Mouse (Mus musculus) kidney, adult 2 months (tissue): ENCODE measurements around the gene Rad23a. TPM values are rescaled to one million over a fixed set of nuclear protein-coding genes. Genes with fewer than 3 reads are reported as not detected.

Source experiments
- DNase-seq: peaks from one replicate; pipeline ENCODE4 v3.0.0; 2021
- H3K27ac ChIP-seq: fragments of 200-500 bp; 2 replicates; pipeline ENCODE4 v1.5.1; 2012; ENCODE audit warnings: low read depth, low read length, control low read depth, inconsistent platforms; ENCODE audit not compliant: insufficient read depth
- H3K27me3 ChIP-seq: fragments of 200-500 bp; replicated peaks from 2 replicates; pipeline ENCODE4 v1.6.1; 2012; ENCODE audit warnings: mild to moderate bottlenecking, moderate library complexity, low read length, inconsistent platforms; ENCODE audit not compliant: control insufficient read depth, insufficient read depth
- H3K36me3 ChIP-seq: fragments of 200-500 bp; 2 replicates; pipeline ENCODE4 v1.6.1; 2012; ENCODE audit warnings: mild to moderate bottlenecking, moderate library complexity, low read length, inconsistent platforms; ENCODE audit not compliant: control insufficient read depth, insufficient read depth
- H3K4me1 ChIP-seq: fragments of 200-500 bp; 2 replicates; pipeline ENCODE4 v1.6.1; 2011; ENCODE audit warnings: low read length; ENCODE audit not compliant: control insufficient read depth, insufficient read depth
- H3K4me3 ChIP-seq: fragments of 200-500 bp; 2 replicates; pipeline ENCODE4 v1.5.1; 2011; ENCODE audit warnings: mild to moderate bottlenecking, low read depth, low read length, control low read depth; ENCODE audit not compliant: insufficient read depth
- CTCF ChIP-seq: fragments of 200-500 bp; conservative IDR thresholded peaks from 2 replicates; pipeline ENCODE4 v1.5.1; 2011; ENCODE audit warnings: low read depth, mild to moderate bottlenecking, control low read depth, low read length, moderate library complexity, mixed read lengths; ENCODE audit not compliant: insufficient read depth, insufficient read length
- POLR2A ChIP-seq: fragments of 200-500 bp; IDR thresholded peaks from one replicate; pipeline ENCODE4 v1.6.1; 2011; ENCODE audit warnings: low read depth, low read length, control low read depth
- WGBS: fragments of 180-500 bp; shearing (Covaris S2); methylation state at CpG from one replicate; pipeline ENCODE4 v1.1.7; 2018; 5-methylcytosine and 5-hydroxymethylcytosine counted together
- polyA plus RNA-seq: library from polyadenylated mRNA; depleted of rRNA; stranded (reverse); fragments of >200 nt; gene quantifications from 2 replicates; pipeline ENCODE4 v1.2.3, GENCODE M21; 2012

Gene Rad23a
- polyA plus RNA-seq, 1 experiment: 73.0 TPM

- DNase-seq: no peak
- H3K27ac ChIP-seq: no peak overlapping the region
- no peak for TF ChIP-seq CTCF
- no peak for TF ChIP-seq POLR2A
- WGBS: 91% methylated on average over 4 of the region's 4 CpGs
- no peaks in the 10 kb centered on the region for H3K27me3 ChIP-seq
- no peaks in the 10 kb centered on the region for H3K36me3 ChIP-seq
- 0 out of 2 replicates have a peak, but pooled peaks cover 4% of the 10 kb centered on the region for H3K4me1 ChIP-seq
- no peak overlapping the region for H3K4me3 ChIP-seq
These were observed 32.6 kb upstream of the Rad23a start for GRCm38 (mm10) chr8:84873016-84873415.

GRCm38 (mm10) chr8:84872309-84872965 lies 32.0 kb upstream of the Rad23a start:
- Histone ChIP-seq H3K4me1 (0 out of 2 replicates have a peak, but pooled peaks cover 4% of the 10 kb centered on the region), H3K27ac (no peak overlapping the region), H3K36me3 (no peaks in the 10 kb centered on the region), H3K4me3 (peak overlapping the region; percentile 36), H3K27me3 (no peaks in the 10 kb centered on the region)
- TF ChIP-seq POLR2A (no peak), CTCF (no peak)
- 2% methylated on average over 54 of the region's 54 CpGs for WGBS
- DNase-seq: peak; percentile 48

- peak; percentile 85 for DNase-seq
- no peaks in the 10 kb centered on the region for H3K36me3 ChIP-seq
- H3K27me3 ChIP-seq: no peaks in the 10 kb centered on the region
- no peak within 1 kb of the TSS for H3K27ac ChIP-seq
- 0 out of 2 replicates have a peak, but pooled peaks cover 4% of the 10 kb centered on the region for H3K4me1 ChIP-seq
- 8% methylated on average over 46 of the region's 46 CpGs for WGBS
- peak within 1 kb of the TSS; percentile 52 for H3K4me3 ChIP-seq
- TF ChIP-seq POLR2A (no peak), CTCF (no peak)
These were observed 31.2 kb upstream of the Rad23a start, which contains the start of gene Syce2 for GRCm38 (mm10) chr8:84871376-84872308. Gene Syce2, plus strand, starts transcription at chr8:84872111.

- TF ChIP-seq POLR2A (peak; percentile 83), CTCF (no peak)
These were observed 16.5 kb upstream of the Rad23a start, which contains the start of gene Farsa for GRCm38 (mm10) chr8:84856864-84857441. Gene Farsa, plus strand, starts transcription at chr8:84856989.

GRCm38 (mm10) chr8:84856434-84856833 lies 16.0 kb upstream of the Rad23a start:
- H3K4me1 ChIP-seq: peaks cover 6% of the 10 kb centered on the region; the same call in 1 of the 2 replicates
- H3K36me3 ChIP-seq: no peaks in the 10 kb centered on the region
- no peak for DNase-seq
- TF ChIP-seq POLR2A (no peak), CTCF (no peak)
- no peak overlapping the region for H3K27ac ChIP-seq
- no peak overlapping the region for H3K4me3 ChIP-seq
- H3K27me3 ChIP-seq: no peaks in the 10 kb centered on the region
- 92% methylated on average over 3 of the region's 3 CpGs for WGBS

More at GRCm38 (mm10) chr8:84856864-84857441, 16.5 kb upstream of the Rad23a start, which contains the start of gene Farsa:
- peak; percentile 96 for DNase-seq
- H3K27ac ChIP-seq: peak within 1 kb of the TSS; percentile 69
- no peaks in the 10 kb centered on the region for H3K27me3 ChIP-seq
- under 1% methylated on average over 39 of the region's 39 CpGs for WGBS
- peak within 1 kb of the TSS; percentile 90 for H3K4me3 ChIP-seq
- peaks cover 6% of the 10 kb centered on the region; the same call in 1 of the 2 replicates for H3K4me1 ChIP-seq
- no peaks in the 10 kb centered on the region for H3K36me3 ChIP-seq

GRCm38 (mm10) chr8:84847684-84848435 lies 7.4 kb upstream of the Rad23a start:
- peaks cover 11% of the 10 kb centered on the region for H3K4me1 ChIP-seq
- H3K27ac ChIP-seq: 0 out of 2 replicates have a peak overlapping the region, but pooled peaks have one; percentile 47
- no peak overlapping the region for H3K4me3 ChIP-seq
- peaks cover 4% of the 10 kb centered on the region for H3K36me3 ChIP-seq
- TF ChIP-seq POLR2A (no peak), CTCF (no peak)
- peak; percentile 22 for DNase-seq
- WGBS: 34% methylated on average over 6 of the region's 6 CpGs
- no peaks in the 10 kb centered on the region for H3K27me3 ChIP-seq
